Mouse (Mus musculus) mesoderm, embryonic 11.5 days (tissue): ENCODE results near the gene Hivep3.

Source experiments
- DNase-seq: peaks from one replicate; pipeline ENCODE4 v3.0.0-alpha.2; 2012; ENCODE audit warnings: low read depth, low spot score

Gene Hivep3

GRCm38 (mm10) chr4:120009151-120009550, 275.6 kb downstream of the Hivep3 start:
- DNase-seq, result no peak

- DNase-seq, result no peak
Observed at GRCm38 (mm10) chr4:120011788-120012187, 278.2 kb downstream of the Hivep3 start.

GRCm38 (mm10) chr4:120012891-120013290, 279.3 kb downstream of the Hivep3 start:
- no peak for DNase-seq

- DNase-seq, result no peak
Observed at GRCm38 (mm10) chr4:120018426-120018825, 284.8 kb downstream of the Hivep3 start.

- no peak for DNase-seq
Observed at GRCm38 (mm10) chr4:120022392-120022791, 288.8 kb downstream of the Hivep3 start.

GRCm38 (mm10) chr4:120023221-120023840, 289.7 kb downstream of the Hivep3 start:
- DNase-seq, result no peak

GRCm38 (mm10) chr4:120024071-120024470, 290.5 kb downstream of the Hivep3 start:
- peak; percentile 30 for DNase-seq

GRCm38 (mm10) chr4:120027671-120028070, 294.1 kb downstream of the Hivep3 start:
- DNase-seq, result no peak

GRCm38 (mm10) chr4:120029937-120030336, 296.4 kb downstream of the Hivep3 start:
- no peak for DNase-seq

GRCm38 (mm10) chr4:120032320-120032983, 298.9 kb downstream of the Hivep3 start:
- DNase-seq, result peak; percentile 66

GRCm38 (mm10) chr4:120032984-120033355, 299.4 kb downstream of the Hivep3 start:
- DNase-seq, result no peak

- DNase-seq, result no peak
Observed at GRCm38 (mm10) chr4:120036294-120036693, 302.7 kb downstream of the Hivep3 start.

GRCm38 (mm10) chr4:120037007-120037406, 303.4 kb downstream of the Hivep3 start:
- no peak for DNase-seq

- DNase-seq, result no peak
Observed at GRCm38 (mm10) chr4:120041520-120041919, 307.9 kb downstream of the Hivep3 start.

GRCm38 (mm10) chr4:120042480-120042879, 308.9 kb downstream of the Hivep3 start:
- DNase-seq, result no peak

GRCm38 (mm10) chr4:120044612-120045011, 311.0 kb downstream of the Hivep3 start:
- DNase-seq, result no peak

GRCm38 (mm10) chr4:120045131-120045537, 311.6 kb downstream of the Hivep3 start:
- DNase-seq, result no peak

GRCm38 (mm10) chr4:120045871-120046270, 312.3 kb downstream of the Hivep3 start:
- no peak for DNase-seq

- DNase-seq, result no peak
Observed at GRCm38 (mm10) chr4:120047060-120047459, 313.5 kb downstream of the Hivep3 start.

- no peak for DNase-seq
Observed at GRCm38 (mm10) chr4:120048274-120048673, 314.7 kb downstream of the Hivep3 start.

GRCm38 (mm10) chr4:120049857-120050256, 316.3 kb downstream of the Hivep3 start:
- no peak for DNase-seq

- DNase-seq, result no peak
Observed at GRCm38 (mm10) chr4:120052481-120052880, 318.9 kb downstream of the Hivep3 start.
